14 mouse cellular contexts compared by ENCODE assay signal in the genomic region with DNA sequence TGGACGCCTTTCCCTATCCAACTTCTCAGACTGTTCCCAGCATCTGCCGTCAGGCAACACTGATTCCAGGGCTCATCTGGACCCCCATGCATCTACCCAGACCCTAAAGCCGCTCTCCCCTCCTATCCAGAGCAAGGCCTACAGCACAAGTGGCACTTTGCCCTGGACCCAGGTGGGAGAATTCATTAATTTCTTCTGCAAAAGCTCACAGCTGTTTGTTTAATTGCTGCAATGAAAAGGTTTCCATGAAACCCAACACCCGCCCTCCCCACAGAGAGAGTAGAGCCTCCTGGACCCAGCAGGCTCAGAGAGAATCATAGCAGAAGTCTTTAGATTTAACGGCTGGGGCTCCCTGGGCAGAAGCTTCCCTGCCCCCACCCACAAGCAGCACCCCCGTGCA. TPM values are rescaled to one million over a fixed set of nuclear protein-coding genes. Genes with fewer than 3 reads are reported as not detected.
A peak's percentile ranks its signal among the peaks of the same experiment; 100 is the strongest.
DNase-seq lines count a peak whose midpoint lies in the region; ATAC-seq and TF ChIP-seq lines count a peak whose summit lies in the region.
"Had no signal": no experiment of that assay in that cellular context is flagged by ENCODE, and none has a peak within 500 bp of the region (broad histone marks: within the 10 kb centered on the region; RNA-seq: fewer than 3 reads in every experiment).

No protein-coding gene starts in this region.

- 0 out of 2 replicates have a peak overlapping the region, but pooled peaks have one; percentile 3 for H3K27ac ChIP-seq in midbrain, embryonic 14.5 days (replicated peaks; ENCODE audit: low read depth, low read length)
- H3K27ac ChIP-seq in midbrain, embryonic 16.5 days (ENCODE audit: low read length): no peak overlapping the region
- H3K27ac ChIP-seq in forebrain, embryonic 13.5 days: peak overlapping the region; percentile 85
- H3K27ac ChIP-seq in hindbrain, embryonic 16.5 days (ENCODE audit: low read depth, low read length): peak overlapping the region; percentile 29; the same call in 1 of the 2 replicates
- peak overlapping the region; percentile 45; the same call in 1 of the 2 replicates for H3K27ac ChIP-seq in neural tube, embryonic 15.5 days (replicated peaks)
- H3K27ac ChIP-seq in gastrocnemius, adult 2 months: no peak overlapping the region
- H3K27ac ChIP-seq: liver, embryonic 13.5 days had no signal

- peaks cover 57% of the 10 kb centered on the region for H3K4me1 ChIP-seq in midbrain, embryonic 14.5 days (ENCODE audit: control insufficient read depth, insufficient read depth, low read length)
- H3K4me1 ChIP-seq in midbrain, embryonic 16.5 days (ENCODE audit: control insufficient read depth, insufficient read depth, low read length): peaks cover 44% of the 10 kb centered on the region
- H3K4me1 ChIP-seq in forebrain, embryonic 13.5 days: peaks cover 76% of the 10 kb centered on the region
- H3K4me1 ChIP-seq in hindbrain, embryonic 16.5 days (ENCODE audit: control insufficient read depth, insufficient read depth, low read depth, low read length): peaks cover 41% of the 10 kb centered on the region
- peaks cover 66% of the 10 kb centered on the region for H3K4me1 ChIP-seq in neural tube, embryonic 15.5 days

- 56% methylated on average over 6 of the region's 6 CpGs for WGBS in midbrain, embryonic 14.5 days
- 41% methylated on average over 6 of the region's 6 CpGs for WGBS in midbrain, embryonic 16.5 days
- WGBS in forebrain, embryonic 13.5 days: 30% methylated on average over 6 of the region's 6 CpGs
- WGBS in hindbrain, embryonic 16.5 days: 34% methylated on average over 6 of the region's 6 CpGs
- WGBS in neural tube, embryonic 15.5 days: 14% methylated on average over 6 of the region's 6 CpGs

- H3K9me3 ChIP-seq in midbrain, embryonic 14.5 days (ENCODE audit: control insufficient read depth, low read length): no peaks in the 10 kb centered on the region
- no peaks in the 10 kb centered on the region for H3K9me3 ChIP-seq in midbrain, embryonic 16.5 days (replicated peaks; ENCODE audit: control insufficient read depth, low read length, poor library complexity, severe bottlenecking)
- no peaks in the 10 kb centered on the region for H3K9me3 ChIP-seq in forebrain, embryonic 13.5 days (replicated peaks)
- no peaks in the 10 kb centered on the region for H3K9me3 ChIP-seq in hindbrain, embryonic 16.5 days (ENCODE audit: control insufficient read depth, low read length)
- no peaks in the 10 kb centered on the region for H3K9me3 ChIP-seq in neural tube, embryonic 15.5 days (replicated peaks)
- H3K9me3 ChIP-seq: liver, embryonic 13.5 days had no signal

- peak; percentile 44 for DNase-seq in midbrain, embryonic 14.5 days
- no peak for DNase-seq in gastrocnemius, adult 2 months
- DNase-seq in urinary bladder, adult 18-20 months (ENCODE audit: low spot score in 2 of 2): no peak
- DNase-seq: adrenal gland, adult 8-10 months; cerebellum, adult 11 months; kidney, adult 9 months; liver, embryonic 13.5 days; lung, postnatal 36 days; retina, postnatal 1 day; thymus, adult 18-20 months had no signal

- H3K4me2 ChIP-seq in midbrain, embryonic 14.5 days (ENCODE audit: low read length): peak overlapping the region; percentile 81; the same call in 1 of the 2 replicates
- H3K4me2 ChIP-seq in midbrain, embryonic 16.5 days (ENCODE audit: low read length): no peak overlapping the region
- peak overlapping the region; percentile 99 for H3K4me2 ChIP-seq in forebrain, embryonic 13.5 days
- peak overlapping the region; percentile 15; the same call in 1 of the 2 replicates for H3K4me2 ChIP-seq in hindbrain, embryonic 16.5 days (ENCODE audit: low read length)
- peak overlapping the region; percentile 94 for H3K4me2 ChIP-seq in neural tube, embryonic 15.5 days
- H3K4me2 ChIP-seq: liver, embryonic 13.5 days had no signal

- intact Hi-C loops in gastrocnemius, adult 2 months (cut with DNase I): no loop called here

- no peak for ATAC-seq in midbrain, embryonic 14.5 days (ENCODE audit: low FRiP score, low TSS enrichment)
- no peak for ATAC-seq in midbrain, embryonic 16.5 days
- no peak for ATAC-seq in forebrain, embryonic 13.5 days
- no peak for ATAC-seq in hindbrain, embryonic 16.5 days
- no peak for ATAC-seq in neural tube, embryonic 15.5 days (ENCODE audit: low FRiP score)

- TF ChIP-seq CTCF in gastrocnemius, adult 2 months (IDR thresholded peaks at IDR 0.05): no peak

- peak overlapping the region; percentile 4 for H3K9ac ChIP-seq in midbrain, embryonic 14.5 days (replicated peaks; ENCODE audit: low read length)
- no peak overlapping the region for H3K9ac ChIP-seq in midbrain, embryonic 16.5 days (ENCODE audit: low read depth, low read length)
- peak overlapping the region; percentile 45 for H3K9ac ChIP-seq in forebrain, embryonic 13.5 days
- peak overlapping the region; percentile 35 for H3K9ac ChIP-seq in hindbrain, embryonic 16.5 days (ENCODE audit: low read depth, low read length)
- 0 out of 2 replicates have a peak overlapping the region, but pooled peaks have one; percentile 8 for H3K9ac ChIP-seq in neural tube, embryonic 15.5 days (replicated peaks)
- H3K9ac ChIP-seq: liver, embryonic 13.5 days had no signal

- no peaks in the 10 kb centered on the region for H3K27me3 ChIP-seq in midbrain, embryonic 14.5 days (ENCODE audit: control insufficient read depth, insufficient read depth, low read length)
- H3K27me3 ChIP-seq in midbrain, embryonic 16.5 days (ENCODE audit: control insufficient read depth, insufficient read depth, low read depth, low read length): no peaks in the 10 kb centered on the region
- no peaks in the 10 kb centered on the region for H3K27me3 ChIP-seq in forebrain, embryonic 13.5 days
- no peaks in the 10 kb centered on the region for H3K27me3 ChIP-seq in hindbrain, embryonic 16.5 days (replicated peaks; ENCODE audit: control insufficient read depth, insufficient read depth, low read length)
- H3K27me3 ChIP-seq in neural tube, embryonic 15.5 days (replicated peaks): no peaks in the 10 kb centered on the region

- H3K36me3 ChIP-seq in midbrain, embryonic 14.5 days (ENCODE audit: control insufficient read depth, insufficient read depth, low read length): no peaks in the 10 kb centered on the region
- no peaks in the 10 kb centered on the region for H3K36me3 ChIP-seq in midbrain, embryonic 16.5 days (ENCODE audit: control insufficient read depth, insufficient read depth, low read length)
- peaks cover 4% of the 10 kb centered on the region; the same call in 1 of the 2 replicates for H3K36me3 ChIP-seq in forebrain, embryonic 13.5 days (ENCODE audit: poor library complexity, severe bottlenecking)
- H3K36me3 ChIP-seq in hindbrain, embryonic 16.5 days (ENCODE audit: control insufficient read depth, insufficient read depth, low read length): no peaks in the 10 kb centered on the region
- H3K36me3 ChIP-seq in neural tube, embryonic 15.5 days: no peaks in the 10 kb centered on the region
- H3K36me3 ChIP-seq: liver, embryonic 13.5 days had no signal

- no peak overlapping the region for H3K4me3 ChIP-seq in midbrain, embryonic 14.5 days (replicated peaks; ENCODE audit: low read depth, low read length)
- H3K4me3 ChIP-seq in midbrain, embryonic 16.5 days (ENCODE audit: low read depth, low read length): no peak overlapping the region
- H3K4me3 ChIP-seq in forebrain, embryonic 13.5 days: peak overlapping the region; percentile 9
- H3K4me3 ChIP-seq in hindbrain, embryonic 16.5 days (ENCODE audit: low read length): no peak overlapping the region
- H3K4me3 ChIP-seq in neural tube, embryonic 15.5 days (replicated peaks): no peak overlapping the region
- no peak overlapping the region for H3K4me3 ChIP-seq in gastrocnemius, adult 2 months
- H3K4me3 ChIP-seq: liver, embryonic 13.5 days had no signal

RNA-seq across cellular contexts. Expression of a gene that starts 4.2 kb away (rescaled TPM):
- 42.6 and 43.7 TPM in 2 replicates for polyA plus RNA-seq in midbrain, embryonic 14.5 days (2014; fragmentation: Nextera tagmentation; extraction: Ambion mirVana)
- polyA plus RNA-seq in midbrain, embryonic 16.5 days (2015; fragmentation: Nextera tagmentation; extraction: Ambion mirVana): 31.9 and 33.7 TPM in 2 replicates
- 18.0 and 18.7 TPM in 2 replicates for polyA plus RNA-seq in forebrain, embryonic 13.5 days (2015; fragmentation: Nextera tagmentation; extraction: Ambion mirVana)
- 23.3 and 30.4 TPM in 2 replicates for polyA plus RNA-seq in hindbrain, embryonic 16.5 days (2015; fragmentation: Nextera tagmentation; extraction: Ambion mirVana)
- 31.5 and 41.3 TPM in 2 replicates for polyA plus RNA-seq in neural tube, embryonic 15.5 days (2015; fragmentation: Nextera tagmentation; extraction: Ambion mirVana)
- 10 to 100 TPM in 1 of 2 experiments, 1 to 10 TPM in 1; 9.5 to 10.8 TPM for total RNA-seq in gastrocnemius, adult 2 months (2021)

RNA-seq across cellular contexts. Expression of a gene that starts 8.1 kb away (rescaled TPM):
- polyA plus RNA-seq in midbrain, embryonic 14.5 days (2014; fragmentation: Nextera tagmentation; extraction: Ambion mirVana): 23.1 and 25.1 TPM in 2 replicates
- 15.9 and 17.3 TPM in 2 replicates for polyA plus RNA-seq in midbrain, embryonic 16.5 days (2015; fragmentation: Nextera tagmentation; extraction: Ambion mirVana)
- polyA plus RNA-seq in forebrain, embryonic 13.5 days (2015; fragmentation: Nextera tagmentation; extraction: Ambion mirVana): 12.9 and 14.6 TPM in 2 replicates
- 14.0 and 18.0 TPM in 2 replicates for polyA plus RNA-seq in hindbrain, embryonic 16.5 days (2015; fragmentation: Nextera tagmentation; extraction: Ambion mirVana)
- 13.9 and 14.0 TPM in 2 replicates for polyA plus RNA-seq in neural tube, embryonic 15.5 days (2015; fragmentation: Nextera tagmentation; extraction: Ambion mirVana)
- 10 to 100 TPM; 25.9 to 33.3 TPM for total RNA-seq in gastrocnemius, adult 2 months (2021)

RNA-seq across cellular contexts. Expression of a gene that starts 23.0 kb away (rescaled TPM):
- 0.26 and 0.32 TPM in 2 replicates for polyA plus RNA-seq in midbrain, embryonic 14.5 days (2014; fragmentation: Nextera tagmentation; extraction: Ambion mirVana)
- 0.19 and 0.39 TPM in 2 replicates for polyA plus RNA-seq in midbrain, embryonic 16.5 days (2015; fragmentation: Nextera tagmentation; extraction: Ambion mirVana)
- 0.05 and 0.11 TPM in 2 replicates for polyA plus RNA-seq in forebrain, embryonic 13.5 days (2015; fragmentation: Nextera tagmentation; extraction: Ambion mirVana)
- polyA plus RNA-seq in hindbrain, embryonic 16.5 days (2015; fragmentation: Nextera tagmentation; extraction: Ambion mirVana): 1.3 and 1.9 TPM in 2 replicates
- polyA plus RNA-seq in neural tube, embryonic 15.5 days (2015; fragmentation: Nextera tagmentation; extraction: Ambion mirVana): 1.3 and 1.5 TPM in 2 replicates
- 100 to 1,000 TPM; 165 to 257 TPM for total RNA-seq in gastrocnemius, adult 2 months (2021)

RNA-seq across cellular contexts. Expression of a gene that starts 29.7 kb away (rescaled TPM):
- 1.8 and 2.0 TPM in 2 replicates for polyA plus RNA-seq in midbrain, embryonic 14.5 days (2014; fragmentation: Nextera tagmentation; extraction: Ambion mirVana)
- 2.4 and 3.1 TPM in 2 replicates for polyA plus RNA-seq in midbrain, embryonic 16.5 days (2015; fragmentation: Nextera tagmentation; extraction: Ambion mirVana)
- polyA plus RNA-seq in forebrain, embryonic 13.5 days (2015; fragmentation: Nextera tagmentation; extraction: Ambion mirVana): 3.0 and 3.8 TPM in 2 replicates
- 2.2 and 2.9 TPM in 2 replicates for polyA plus RNA-seq in hindbrain, embryonic 16.5 days (2015; fragmentation: Nextera tagmentation; extraction: Ambion mirVana)
- polyA plus RNA-seq in neural tube, embryonic 15.5 days (2015; fragmentation: Nextera tagmentation; extraction: Ambion mirVana): 2.1 and 3.4 TPM in 2 replicates
- total RNA-seq in gastrocnemius, adult 2 months (2021): under 1 TPM; 0.18 to 0.50 TPM

RNA-seq across cellular contexts. Expression of a gene that starts 30.6 kb away (rescaled TPM):
- 11.7 and 12.0 TPM in 2 replicates for polyA plus RNA-seq in midbrain, embryonic 14.5 days (2014; fragmentation: Nextera tagmentation; extraction: Ambion mirVana)
- polyA plus RNA-seq in midbrain, embryonic 16.5 days (2015; fragmentation: Nextera tagmentation; extraction: Ambion mirVana): 10.5 and 12.6 TPM in 2 replicates
- polyA plus RNA-seq in forebrain, embryonic 13.5 days (2015; fragmentation: Nextera tagmentation; extraction: Ambion mirVana): 19.7 and 20.9 TPM in 2 replicates
- polyA plus RNA-seq in hindbrain, embryonic 16.5 days (2015; fragmentation: Nextera tagmentation; extraction: Ambion mirVana): 13.8 and 17.6 TPM in 2 replicates
- polyA plus RNA-seq in neural tube, embryonic 15.5 days (2015; fragmentation: Nextera tagmentation; extraction: Ambion mirVana): 15.3 and 20.3 TPM in 2 replicates
- 1 to 10 TPM; 2.3 to 5.0 TPM for total RNA-seq in gastrocnemius, adult 2 months (2021)

Comparison
In these comparisons a context has a peak if more than half of its experiments do, and no peak if none do; other contexts are left out.
1. H3K27ac ChIP-seq: peak in midbrain, embryonic 14.5 days (single experiment), forebrain, embryonic 13.5 days (single experiment), hindbrain, embryonic 16.5 days (single experiment) and neural tube, embryonic 15.5 days (single experiment); none in midbrain, embryonic 16.5 days (single experiment) and gastrocnemius, adult 2 months (single experiment).